Mouse (Mus musculus): ENCODE results near the gene Zbtb20.

DNA sequence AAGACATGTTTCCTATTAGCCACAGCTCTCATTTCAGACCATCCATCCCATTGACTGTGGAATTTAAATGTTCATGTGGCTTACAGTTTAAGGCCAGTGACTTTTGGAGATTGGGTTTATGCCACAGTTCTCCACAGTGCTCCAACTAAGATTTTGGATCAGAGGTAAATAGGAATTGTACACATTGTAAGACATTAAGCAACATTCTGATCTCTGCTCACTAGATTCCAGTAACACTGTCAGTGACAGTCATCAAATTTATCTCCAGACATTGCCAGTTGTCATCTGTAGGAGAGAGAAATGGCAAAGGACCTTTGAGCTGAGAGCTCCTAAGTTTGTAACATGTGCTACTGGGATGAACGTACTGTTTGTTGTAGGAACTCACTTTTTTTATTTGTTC is 452.5 kb downstream of the Zbtb20 start:
- no peak for TF ChIP-seq CTCF (IDR thresholded peaks at IDR 0.05; ENCODE audit: extremely low read depth, insufficient read length, insufficient replicate concordance, low read depth, low read length)
- no peak for TF ChIP-seq POLR2A (IDR thresholded peaks at IDR 0.05; ENCODE audit: low read depth, low read length)

Data from small intestine, adult 2 months (tissue).